Mouse (Mus musculus): ENCODE measurements around the gene Parp16. TPM values are rescaled to one million over a fixed set of nuclear protein-coding genes. Genes with fewer than 3 reads are reported as not detected.

The Parp16 gene
- polyA plus RNA-seq, 1 experiment from 2014 or later = 6.1 TPM

DNA sequence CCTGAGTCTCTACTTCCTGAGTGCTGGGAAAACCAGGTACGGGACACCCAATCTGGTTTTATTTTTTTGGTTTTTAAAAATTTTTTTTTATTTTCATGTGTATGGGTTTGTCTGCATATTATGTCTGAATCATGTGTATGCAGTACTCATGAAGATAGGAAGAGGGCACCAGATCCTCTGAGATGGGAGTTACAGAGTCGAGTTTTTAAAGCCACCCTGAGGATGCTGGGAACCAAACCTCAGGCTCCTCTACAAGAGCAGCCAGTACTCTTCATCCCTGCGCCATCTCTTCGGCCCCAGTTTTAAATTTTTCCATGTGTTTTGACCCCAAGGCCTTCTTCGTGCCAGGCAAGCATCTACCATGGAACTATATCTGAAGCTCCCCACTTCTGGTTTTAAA is 44.6 kb downstream of the Parp16 start:
- ATAC-seq (ENCODE audit: insufficient read depth, low FRiP score, low TSS enrichment) = no peak
- Histone ChIP-seq H3K27me3 (ENCODE audit: control insufficient read depth, insufficient read depth, low read length) (no peaks in the 10 kb centered on the region), H3K9me3 (ENCODE audit: control insufficient read depth, low read length) (no peaks in the 10 kb centered on the region), H3K36me3 (ENCODE audit: control insufficient read depth, insufficient read depth, low read length) (no peaks in the 10 kb centered on the region), H3K4me2 (ENCODE audit: low read depth) (no peak overlapping the region), H3K9ac (ENCODE audit: low read length) (no peak overlapping the region), H3K4me3 (ENCODE audit: low read depth, low read length) (no peak overlapping the region), H3K4me1 (ENCODE audit: control insufficient read depth, insufficient read depth, low read length) (0 out of 2 replicates have a peak, but pooled peaks cover 9% of the 10 kb centered on the region), H3K27ac (ENCODE audit: low read depth, low read length) (no peak overlapping the region)
- WGBS = 92% methylated on average over 5 of the region's 5 CpGs
- DNase-seq (ENCODE audit: low spot score) = no peak

- no peak overlapping the region for H3K4me2 ChIP-seq (ENCODE audit: low read depth)
- no peaks in the 10 kb centered on the region for H3K27me3 ChIP-seq (ENCODE audit: control insufficient read depth, insufficient read depth, low read length)
- ATAC-seq (ENCODE audit: insufficient read depth, low FRiP score, low TSS enrichment) (no peak), DNase-seq (ENCODE audit: low spot score) (no peak)
- 0 out of 2 replicates have a peak, but pooled peaks cover 9% of the 10 kb centered on the region for H3K4me1 ChIP-seq (ENCODE audit: control insufficient read depth, insufficient read depth, low read length)
- no peaks in the 10 kb centered on the region for H3K9me3 ChIP-seq (ENCODE audit: control insufficient read depth, low read length)
- H3K36me3 ChIP-seq (ENCODE audit: control insufficient read depth, insufficient read depth, low read length) = no peaks in the 10 kb centered on the region
- WGBS = 87% methylated on average over 3 of the region's 3 CpGs
- H3K4me3 ChIP-seq (ENCODE audit: low read depth, low read length) = no peak overlapping the region
- no peak overlapping the region for H3K9ac ChIP-seq (ENCODE audit: low read length)
- H3K27ac ChIP-seq (ENCODE audit: low read depth, low read length) = no peak overlapping the region
Measured at GRCm38 (mm10) chr9:65240587-65240986, 45.4 kb downstream of the Parp16 start.

GRCm38 (mm10) chr9:65241973-65242372 is 46.8 kb downstream of the Parp16 start:
- 0 out of 2 replicates have a peak, but pooled peaks cover 9% of the 10 kb centered on the region for H3K4me1 ChIP-seq (ENCODE audit: control insufficient read depth, insufficient read depth, low read length)
- no peak overlapping the region for H3K27ac ChIP-seq (ENCODE audit: low read depth, low read length)
- H3K9me3 ChIP-seq (ENCODE audit: control insufficient read depth, low read length) = no peaks in the 10 kb centered on the region
- no peak overlapping the region for H3K4me3 ChIP-seq (ENCODE audit: low read depth, low read length)
- H3K9ac ChIP-seq (ENCODE audit: low read length) = no peak overlapping the region
- 68% methylated on average over 5 of the region's 5 CpGs for WGBS
- H3K27me3 ChIP-seq (ENCODE audit: control insufficient read depth, insufficient read depth, low read length) = no peaks in the 10 kb centered on the region
- no peak overlapping the region for H3K4me2 ChIP-seq (ENCODE audit: low read depth)
- ATAC-seq (ENCODE audit: insufficient read depth, low FRiP score, low TSS enrichment) (no peak), DNase-seq (ENCODE audit: low spot score) (no peak)
- H3K36me3 ChIP-seq (ENCODE audit: control insufficient read depth, insufficient read depth, low read length) = no peaks in the 10 kb centered on the region

DNA sequence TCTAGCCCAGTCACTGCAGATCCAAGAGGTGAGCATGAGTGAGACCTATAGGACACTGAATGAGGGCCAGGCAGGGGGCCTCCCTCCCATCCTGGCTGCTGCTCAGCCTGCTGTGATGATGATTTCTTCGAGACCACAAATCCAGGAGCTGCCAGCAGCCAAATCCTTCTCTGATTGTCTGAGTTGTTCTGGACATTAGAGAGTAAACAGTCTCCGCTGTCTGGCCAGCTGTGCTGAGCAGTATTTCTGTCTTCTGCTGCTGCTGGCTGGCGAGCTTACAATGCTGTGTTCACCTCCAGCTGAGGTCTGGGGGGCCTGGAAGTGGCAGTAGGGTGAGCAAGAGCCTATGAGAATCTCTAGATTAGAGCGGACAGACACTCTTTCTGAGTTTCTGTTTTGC is 48.1 kb downstream of the Parp16 start:
- DNase-seq (ENCODE audit: low spot score) (no peak), ATAC-seq (ENCODE audit: insufficient read depth, low FRiP score, low TSS enrichment) (no peak)
- Histone ChIP-seq H3K4me3 (ENCODE audit: low read depth, low read length) (no peak overlapping the region), H3K4me1 (ENCODE audit: control insufficient read depth, insufficient read depth, low read length) (0 out of 2 replicates have a peak, but pooled peaks cover 4% of the 10 kb centered on the region), H3K9me3 (ENCODE audit: control insufficient read depth, low read length) (no peaks in the 10 kb centered on the region), H3K9ac (ENCODE audit: low read length) (no peak overlapping the region), H3K27me3 (ENCODE audit: control insufficient read depth, insufficient read depth, low read length) (no peaks in the 10 kb centered on the region), H3K27ac (ENCODE audit: low read depth, low read length) (no peak overlapping the region), H3K4me2 (ENCODE audit: low read depth) (no peak overlapping the region), H3K36me3 (ENCODE audit: control insufficient read depth, insufficient read depth, low read length) (no peaks in the 10 kb centered on the region)
- 58% methylated on average over 4 of the region's 4 CpGs for WGBS

DNA sequence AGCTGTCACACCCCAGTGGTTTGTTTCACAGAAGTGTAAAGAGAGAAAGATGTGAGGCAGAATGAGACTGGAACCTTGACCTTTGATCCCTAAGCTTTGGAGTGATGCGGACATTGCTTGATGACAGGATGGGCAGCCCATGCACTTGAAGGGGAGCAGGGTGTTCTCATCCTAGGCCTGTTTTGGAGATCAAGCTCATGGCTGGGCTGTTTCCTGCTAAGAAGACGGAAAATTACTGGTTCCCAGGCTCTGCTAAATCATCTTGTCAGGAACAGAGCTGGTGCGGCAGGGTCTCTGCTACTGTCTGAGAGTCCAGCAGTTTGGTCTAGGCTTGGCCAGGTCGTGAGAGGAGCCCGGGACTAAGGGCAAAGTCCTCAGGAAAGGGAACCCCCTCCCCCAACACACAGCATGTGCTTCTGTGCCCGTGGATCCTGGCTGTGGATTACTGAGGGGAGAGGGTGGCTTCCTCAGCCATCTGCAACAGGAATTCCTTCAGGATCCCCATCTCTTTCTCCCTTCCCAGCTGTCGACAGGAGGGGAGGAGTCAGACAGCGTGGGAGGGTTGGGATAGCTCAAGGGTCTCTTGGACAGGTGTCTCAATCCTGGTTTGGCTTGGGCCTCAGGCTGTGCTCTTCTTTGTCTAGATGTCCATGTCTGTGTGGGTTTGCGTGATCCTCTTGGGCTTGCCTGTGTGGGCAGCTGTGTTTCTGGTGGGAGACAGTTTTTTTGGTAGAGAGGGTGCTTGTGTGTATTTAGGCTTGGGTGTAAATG is 49.1 kb downstream of the Parp16 start:
- H3K27ac ChIP-seq (ENCODE audit: low read depth, low read length) = no peak overlapping the region
- no peak overlapping the region for H3K4me3 ChIP-seq (ENCODE audit: low read depth, low read length)
- no peak overlapping the region for H3K4me2 ChIP-seq (ENCODE audit: low read depth)
- H3K27me3 ChIP-seq (ENCODE audit: control insufficient read depth, insufficient read depth, low read length) = no peaks in the 10 kb centered on the region
- no peak for DNase-seq (ENCODE audit: low spot score)
- H3K4me1 ChIP-seq (ENCODE audit: control insufficient read depth, insufficient read depth, low read length) = 0 out of 2 replicates have a peak, but pooled peaks cover 4% of the 10 kb centered on the region
- WGBS = 47% methylated on average over 9 of the region's 9 CpGs
- no peaks in the 10 kb centered on the region for H3K36me3 ChIP-seq (ENCODE audit: control insufficient read depth, insufficient read depth, low read length)
- H3K9me3 ChIP-seq (ENCODE audit: control insufficient read depth, low read length) = no peaks in the 10 kb centered on the region
- ATAC-seq (ENCODE audit: insufficient read depth, low FRiP score, low TSS enrichment) = no peak
- no peak overlapping the region for H3K9ac ChIP-seq (ENCODE audit: low read length)

GRCm38 (mm10) chr9:65247502-65248376 is 52.6 kb downstream of the Parp16 start:
- no peaks in the 10 kb centered on the region for H3K27me3 ChIP-seq (ENCODE audit: control insufficient read depth, insufficient read depth, low read length)
- H3K4me1 ChIP-seq (ENCODE audit: control insufficient read depth, insufficient read depth, low read length) = 0 out of 2 replicates have a peak, but pooled peaks cover 4% of the 10 kb centered on the region
- no peak for DNase-seq (ENCODE audit: low spot score)
- no peaks in the 10 kb centered on the region for H3K36me3 ChIP-seq (ENCODE audit: control insufficient read depth, insufficient read depth, low read length)
- 77% methylated on average over 16 of the region's 16 CpGs for WGBS
- no peak overlapping the region for H3K4me3 ChIP-seq (ENCODE audit: low read depth, low read length)
- no peak overlapping the region for H3K9ac ChIP-seq (ENCODE audit: low read length)
- no peak overlapping the region for H3K27ac ChIP-seq (ENCODE audit: low read depth, low read length)
- ATAC-seq (ENCODE audit: insufficient read depth, low FRiP score, low TSS enrichment) = no peak
- no peaks in the 10 kb centered on the region for H3K9me3 ChIP-seq (ENCODE audit: control insufficient read depth, low read length)
- H3K4me2 ChIP-seq (ENCODE audit: low read depth) = no peak overlapping the region

- WGBS = 89% methylated on average over 5 of the region's 5 CpGs
- no peak overlapping the region for H3K27ac ChIP-seq (ENCODE audit: low read depth, low read length)
- no peak for DNase-seq (ENCODE audit: low spot score)
Measured at GRCm38 (mm10) chr9:65248377-65248690, 53.2 kb downstream of the Parp16 start.

DNA sequence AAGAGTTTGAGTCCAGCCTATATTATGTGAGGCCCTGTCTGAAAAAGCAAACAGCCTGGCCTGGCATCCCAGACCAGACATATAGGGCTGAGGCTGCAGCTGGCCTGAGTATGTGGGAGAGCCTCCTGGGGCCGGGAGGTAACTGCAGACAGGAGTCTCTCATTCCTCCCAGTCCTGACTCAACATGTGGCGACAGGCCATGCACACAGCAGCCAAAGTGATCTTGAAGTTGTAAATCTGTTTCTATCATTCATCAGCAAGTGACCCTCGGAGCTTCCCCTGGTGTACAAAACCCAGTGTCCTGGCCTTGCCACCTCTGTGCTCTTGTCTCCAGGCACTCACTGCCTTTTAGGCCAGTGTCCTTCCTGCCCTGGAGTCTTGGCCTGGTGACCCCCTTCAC is 56.9 kb downstream of the Parp16 start:
- H3K4me1 ChIP-seq (ENCODE audit: control insufficient read depth, insufficient read depth, low read length) = no peaks in the 10 kb centered on the region
- WGBS = 72% methylated on average over 3 of the region's 3 CpGs
- H3K4me3 ChIP-seq (ENCODE audit: low read depth, low read length) = no peak overlapping the region
- DNase-seq (ENCODE audit: low spot score) (no peak), ATAC-seq (ENCODE audit: insufficient read depth, low FRiP score, low TSS enrichment) (no peak)
- no peaks in the 10 kb centered on the region for H3K36me3 ChIP-seq (ENCODE audit: control insufficient read depth, insufficient read depth, low read length)
- no peak overlapping the region for H3K4me2 ChIP-seq (ENCODE audit: low read depth)
- H3K27me3 ChIP-seq (ENCODE audit: control insufficient read depth, insufficient read depth, low read length) = no peaks in the 10 kb centered on the region
- H3K9ac ChIP-seq (ENCODE audit: low read length) = no peak overlapping the region
- no peaks in the 10 kb centered on the region for H3K9me3 ChIP-seq (ENCODE audit: control insufficient read depth, low read length)
- H3K27ac ChIP-seq (ENCODE audit: low read depth, low read length) = no peak overlapping the region

More at GRCm38 (mm10) chr9:65248377-65248690, 53.2 kb downstream of the Parp16 start:
- Histone ChIP-seq H3K4me1 (ENCODE audit: control insufficient read depth, insufficient read depth, low read length) (no peaks in the 10 kb centered on the region), H3K27me3 (ENCODE audit: control insufficient read depth, insufficient read depth, low read length) (no peaks in the 10 kb centered on the region), H3K9ac (ENCODE audit: low read length) (no peak overlapping the region), H3K36me3 (ENCODE audit: control insufficient read depth, insufficient read depth, low read length) (no peaks in the 10 kb centered on the region), H3K4me3 (ENCODE audit: low read depth, low read length) (no peak overlapping the region), H3K4me2 (ENCODE audit: low read depth) (no peak overlapping the region), H3K9me3 (ENCODE audit: control insufficient read depth, low read length) (no peaks in the 10 kb centered on the region)
- ATAC-seq (ENCODE audit: insufficient read depth, low FRiP score, low TSS enrichment) = no peak
